Mouse (Mus musculus): ENCODE measurements around the gene Kat14.

Kat14 gene

GRCm38 (mm10) chr2:144382624-144383138 lies 13.9 kb downstream of the Kat14 start:
- DNase-seq (ENCODE audit: low spot score), result no peak

- DNase-seq (ENCODE audit: low spot score), result no peak
These were observed 17.5 kb downstream of the Kat14 start for GRCm38 (mm10) chr2:144386296-144386695.

GRCm38 (mm10) chr2:144388416-144388815 lies 19.6 kb downstream of the Kat14 start:
- no peak for DNase-seq (ENCODE audit: low spot score)

GRCm38 (mm10) chr2:144399531-144399930 lies 30.7 kb downstream of the Kat14 start:
- no peak for DNase-seq (ENCODE audit: low spot score)

GRCm38 (mm10) chr2:144400659-144401058 lies 31.9 kb downstream of the Kat14 start:
- DNase-seq (ENCODE audit: low spot score), result no peak

- DNase-seq (ENCODE audit: low spot score), result no peak
These were observed 40.3 kb downstream of the Kat14 start for GRCm38 (mm10) chr2:144409037-144409436.

GRCm38 (mm10) chr2:144410603-144411002 lies 41.8 kb downstream of the Kat14 start:
- DNase-seq (ENCODE audit: low spot score), result no peak

- DNase-seq (ENCODE audit: low spot score), result peak; percentile 11
These were observed 45.9 kb downstream of the Kat14 start for GRCm38 (mm10) chr2:144414646-144415045.

- no peak for DNase-seq (ENCODE audit: low spot score)
These were observed 48.1 kb downstream of the Kat14 start for GRCm38 (mm10) chr2:144416859-144417258.

- no peak for DNase-seq (ENCODE audit: low spot score)
These were observed 49.3 kb downstream of the Kat14 start for GRCm38 (mm10) chr2:144418062-144418461.

GRCm38 (mm10) chr2:144422094-144422675 lies 53.4 kb downstream of the Kat14 start:
- no peak for DNase-seq (ENCODE audit: low spot score)

GRCm38 (mm10) chr2:144425761-144426160 lies 57.0 kb downstream of the Kat14 start:
- no peak for DNase-seq (ENCODE audit: low spot score)

GRCm38 (mm10) chr2:144427852-144428251 lies 59.1 kb downstream of the Kat14 start:
- no peak for DNase-seq (ENCODE audit: low spot score)

- no peak for DNase-seq (ENCODE audit: low spot score)
These were observed 59.9 kb downstream of the Kat14 start for GRCm38 (mm10) chr2:144428659-144429058.

- DNase-seq (ENCODE audit: low spot score), result no peak
These were observed 60.4 kb downstream of the Kat14 start for GRCm38 (mm10) chr2:144429171-144429570.

- DNase-seq (ENCODE audit: low spot score), result no peak
These were observed 62.6 kb downstream of the Kat14 start for GRCm38 (mm10) chr2:144431286-144431825.

- DNase-seq (ENCODE audit: low spot score), result no peak
These were observed 66.9 kb downstream of the Kat14 start for GRCm38 (mm10) chr2:144435679-144436078.

- DNase-seq (ENCODE audit: low spot score), result no peak
These were observed 69.6 kb downstream of the Kat14 start for GRCm38 (mm10) chr2:144438424-144438823.

GRCm38 (mm10) chr2:144439191-144439700 lies 70.5 kb downstream of the Kat14 start:
- no peak for DNase-seq (ENCODE audit: low spot score)

GRCm38 (mm10) chr2:144441386-144441915 lies 72.7 kb downstream of the Kat14 start:
- DNase-seq (ENCODE audit: low spot score), result no peak

- no peak for DNase-seq (ENCODE audit: low spot score)
These were observed 77.7 kb downstream of the Kat14 start for GRCm38 (mm10) chr2:144446360-144446999.

- no peak for DNase-seq (ENCODE audit: low spot score)
These were observed 81.6 kb downstream of the Kat14 start for GRCm38 (mm10) chr2:144450378-144450777.
